Mouse (Mus musculus): Measurements from ENCODE around the gene Asb2. TPM values are rescaled to one million over a fixed set of nuclear protein-coding genes. Genes with fewer than 3 reads are reported as not detected.

Asb2 gene
- polyA plus RNA-seq, 1 experiment from 2014 or later: 254 TPM

DNA sequence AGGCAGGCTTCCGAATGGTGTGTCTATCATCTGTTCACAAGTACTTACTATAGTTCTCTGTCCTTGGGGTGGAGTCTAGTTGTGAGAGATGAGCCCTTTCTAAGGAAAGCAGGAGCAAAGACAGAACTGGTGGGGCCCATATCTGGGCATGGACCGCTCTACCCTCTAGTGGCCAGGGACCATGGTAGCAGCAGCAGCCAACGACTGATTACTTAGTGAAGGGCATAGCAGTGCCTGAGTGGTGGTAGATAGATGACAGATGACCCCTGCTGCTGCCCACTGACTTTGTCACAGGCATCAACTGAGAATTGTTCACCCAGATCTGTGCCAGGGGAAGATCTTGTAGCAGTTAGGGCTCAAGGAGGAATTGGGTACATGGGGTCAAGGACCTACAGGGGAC is 33.0 kb downstream of the Asb2 start:
- Histone ChIP-seq H3K4me3 (ENCODE audit: control insufficient read depth in 1 of 2, insufficient read depth in 1 of 2, low read depth in 1 of 2, low read length in 2 of 2) (no peak overlapping the region), H3K9me3 (ENCODE audit: control insufficient read depth, low read length) (no peaks in the 10 kb centered on the region), H3K9ac (ENCODE audit: low read length) (no peak overlapping the region), H3K36me3 (ENCODE audit: control insufficient read depth, insufficient read depth, low read length) (peaks cover 85% of the 10 kb centered on the region), H3K27me3 (ENCODE audit: control insufficient read depth, insufficient read depth, low read length) (0 out of 2 replicates have a peak, but pooled peaks cover 9% of the 10 kb centered on the region), H3K4me2 (ENCODE audit: low read length) (no peak overlapping the region), H3K4me1 (ENCODE audit: control insufficient read depth in 2 of 2, insufficient read depth in 2 of 2, low read length in 2 of 2) (peaks cover 5 to 18% of the 10 kb centered on the region in 2 experiments; a peak in 3 of 4 replicates), H3K27ac (replicated peaks in 1 of 2; ENCODE audit: control insufficient read depth in 1 of 2, insufficient read depth in 1 of 2, low read depth in 2 of 2, low read length in 2 of 2) (peak overlapping the region in 1 of 2 experiments; percentile 49; a peak in 2 of 4 replicates)
- 38% methylated on average over 3 of the region's 3 CpGs for WGBS
- no peak for ATAC-seq (ENCODE audit: insufficient number of reproducible peaks, insufficient read depth, low FRiP score, low read depth)

DNA sequence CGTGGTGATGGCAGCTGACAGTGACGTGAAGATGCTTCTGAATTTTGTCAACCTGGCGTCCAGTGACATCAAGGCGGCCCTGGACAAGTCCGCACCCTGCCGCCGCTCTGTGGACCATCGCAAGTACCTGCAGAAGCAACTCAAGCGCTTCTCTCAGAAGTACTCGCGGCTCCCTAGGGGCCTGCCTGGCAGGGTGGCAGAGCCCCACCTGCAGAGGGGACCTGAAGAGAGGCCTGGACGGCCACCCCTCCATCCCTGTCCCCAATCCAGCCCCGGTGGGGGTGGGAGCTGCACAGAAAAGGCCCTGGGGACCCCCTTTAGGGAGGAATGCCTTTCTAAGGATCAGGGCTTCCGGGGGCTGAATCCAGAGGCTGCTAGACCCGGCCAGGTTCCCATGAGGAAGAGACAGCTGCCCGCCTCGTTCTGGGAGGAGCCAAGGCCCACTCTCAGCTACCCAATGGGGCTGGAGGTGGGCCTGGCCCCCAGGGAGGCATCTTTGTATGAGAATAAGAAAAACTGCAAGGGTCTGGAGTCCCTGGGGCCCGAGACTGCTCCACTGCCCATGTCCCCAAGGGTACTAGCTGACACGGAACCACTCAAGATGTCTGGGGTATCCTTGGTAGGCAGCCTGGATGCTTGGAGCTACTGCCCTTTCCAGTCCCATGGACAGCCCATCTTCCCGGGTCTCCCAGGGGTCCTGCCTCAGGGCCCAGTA is 39.8 kb downstream of the Asb2 start:
- H3K27me3 ChIP-seq (ENCODE audit: control insufficient read depth, insufficient read depth, low read length): peaks cover 26% of the 10 kb centered on the region
- 38% methylated on average over 20 of the region's 20 CpGs for WGBS
- peaks cover 3 to 8% of the 10 kb centered on the region in 2 experiments; a peak in 3 of 4 replicates for H3K4me1 ChIP-seq (ENCODE audit: control insufficient read depth in 2 of 2, insufficient read depth in 2 of 2, low read length in 2 of 2)
- no peak for ATAC-seq (ENCODE audit: insufficient number of reproducible peaks, insufficient read depth, low FRiP score, low read depth)
- H3K4me3 ChIP-seq (ENCODE audit: control insufficient read depth in 1 of 2, insufficient read depth in 1 of 2, low read depth in 1 of 2, low read length in 2 of 2): no peak overlapping the region
- no peak overlapping the region for H3K9ac ChIP-seq (ENCODE audit: low read length)
- peaks cover 20% of the 10 kb centered on the region for H3K36me3 ChIP-seq (ENCODE audit: control insufficient read depth, insufficient read depth, low read length)
- H3K4me2 ChIP-seq (ENCODE audit: low read length): no peak overlapping the region
- no peaks in the 10 kb centered on the region for H3K9me3 ChIP-seq (ENCODE audit: control insufficient read depth, low read length)
- H3K27ac ChIP-seq (replicated peaks in 1 of 2; ENCODE audit: control insufficient read depth in 1 of 2, insufficient read depth in 1 of 2, low read depth in 2 of 2, low read length in 2 of 2): no peak overlapping the region

DNA sequence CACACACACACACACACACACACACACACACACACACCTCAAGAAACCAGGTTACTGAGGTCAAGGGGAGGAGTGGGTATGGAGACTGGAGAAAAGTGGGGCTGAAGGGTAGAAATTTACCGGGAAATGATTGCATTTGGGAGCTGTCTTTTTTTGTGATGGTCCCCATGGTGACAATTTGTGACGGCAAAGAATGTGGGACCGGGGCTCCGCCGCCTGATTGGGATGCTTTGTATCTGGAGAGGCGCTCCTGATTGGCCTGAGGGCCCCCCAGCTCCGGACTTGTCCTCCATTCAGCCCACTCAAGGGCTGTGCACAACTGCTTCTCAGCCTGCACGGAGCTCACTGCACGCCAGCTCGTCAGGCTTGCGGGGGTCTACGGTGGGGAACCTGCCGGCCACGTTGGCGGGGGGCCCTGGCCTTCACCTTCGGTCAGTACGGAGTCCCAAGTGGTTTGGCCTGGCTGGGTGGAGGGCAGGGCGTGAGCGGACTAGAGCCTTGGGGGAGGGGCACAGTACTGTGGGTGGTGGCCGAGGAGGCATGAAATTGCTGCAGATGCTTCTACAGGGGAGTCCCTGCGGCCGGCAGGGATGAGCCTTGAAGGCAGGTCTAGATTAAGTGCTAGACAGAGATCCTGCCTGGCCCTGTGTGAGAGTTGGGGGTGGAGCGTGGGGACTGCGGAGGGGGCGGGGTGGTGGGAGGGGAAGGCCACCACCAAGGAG is 41.0 kb downstream of the Asb2 start:
- 0 out of 2 replicates have a peak overlapping the region, but pooled peaks have one; percentile 26 for H3K9ac ChIP-seq (ENCODE audit: low read length)
- peak overlapping the region; percentile 48 for H3K4me2 ChIP-seq (ENCODE audit: low read length)
- WGBS: 8% methylated on average over 25 of the region's 25 CpGs
- peaks cover 4% of the 10 kb centered on the region for H3K9me3 ChIP-seq (ENCODE audit: control insufficient read depth, low read length)
- peaks cover 3 to 8% of the 10 kb centered on the region in 2 experiments; a peak in 3 of 4 replicates for H3K4me1 ChIP-seq (ENCODE audit: control insufficient read depth in 2 of 2, insufficient read depth in 2 of 2, low read length in 2 of 2)
- H3K36me3 ChIP-seq (ENCODE audit: control insufficient read depth, insufficient read depth, low read length): peaks cover 8% of the 10 kb centered on the region
- H3K4me3 ChIP-seq (ENCODE audit: control insufficient read depth in 1 of 2, insufficient read depth in 1 of 2, low read depth in 1 of 2, low read length in 2 of 2): peak overlapping the region; percentile 6 to 17; a peak in 1 of 4 replicates
- peaks cover 26% of the 10 kb centered on the region for H3K27me3 ChIP-seq (ENCODE audit: control insufficient read depth, insufficient read depth, low read length)
- no peak for ATAC-seq (ENCODE audit: insufficient number of reproducible peaks, insufficient read depth, low FRiP score, low read depth)
- no peak overlapping the region for H3K27ac ChIP-seq (replicated peaks in 1 of 2; ENCODE audit: control insufficient read depth in 1 of 2, insufficient read depth in 1 of 2, low read depth in 2 of 2, low read length in 2 of 2)

DNA sequence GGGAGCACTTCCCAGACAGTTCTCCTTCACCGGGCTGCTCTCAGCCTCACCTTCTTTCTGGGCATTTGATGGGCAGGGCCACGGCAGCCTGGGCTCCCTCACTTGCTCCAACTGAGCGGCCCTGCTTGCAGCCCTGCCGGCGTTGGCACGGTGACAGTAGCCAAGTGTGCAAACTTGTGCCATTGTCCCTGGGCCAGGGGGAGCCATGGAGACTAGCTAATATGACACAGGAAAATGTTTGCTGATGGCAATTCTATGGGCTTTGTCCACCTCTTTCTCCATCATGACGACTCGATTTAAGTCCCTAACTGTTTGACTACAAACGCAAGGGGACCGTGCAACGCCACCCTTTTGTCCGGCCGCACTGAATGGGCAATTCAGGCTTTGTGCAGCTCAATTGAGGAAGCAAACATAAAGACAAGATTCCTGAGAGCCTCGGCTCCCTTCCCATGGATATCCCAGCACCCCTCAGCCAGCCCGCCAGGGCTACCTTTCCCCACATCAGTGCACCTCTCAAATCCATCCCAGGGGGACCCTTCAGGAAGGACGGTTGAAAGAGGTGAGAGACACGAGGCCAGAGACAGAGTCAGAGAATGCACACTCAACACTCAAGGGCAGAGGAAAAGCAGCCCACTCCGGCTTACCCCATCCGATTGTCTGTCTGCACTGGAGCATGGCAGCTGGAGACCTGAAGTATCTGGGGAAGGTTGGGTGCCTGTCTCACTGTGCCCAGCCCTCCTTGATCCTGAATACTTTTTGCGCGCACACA is 41.7 kb downstream of the Asb2 start:
- Histone ChIP-seq H3K27ac (replicated peaks in 1 of 2; ENCODE audit: control insufficient read depth in 1 of 2, insufficient read depth in 1 of 2, low read depth in 2 of 2, low read length in 2 of 2) (no peak overlapping the region), H3K4me1 (ENCODE audit: control insufficient read depth in 2 of 2, insufficient read depth in 2 of 2, low read length in 2 of 2) (peaks cover 3 to 8% of the 10 kb centered on the region in 2 experiments; a peak in 3 of 4 replicates), H3K4me2 (ENCODE audit: low read length) (no peak overlapping the region), H3K27me3 (ENCODE audit: control insufficient read depth, insufficient read depth, low read length) (peaks cover 26% of the 10 kb centered on the region), H3K9ac (ENCODE audit: low read length) (no peak overlapping the region), H3K9me3 (ENCODE audit: control insufficient read depth, low read length) (peaks cover 4% of the 10 kb centered on the region), H3K36me3 (ENCODE audit: control insufficient read depth, insufficient read depth, low read length) (peaks cover under 1% of the 10 kb centered on the region; the same call in 1 of the 2 replicates), H3K4me3 (ENCODE audit: control insufficient read depth in 1 of 2, insufficient read depth in 1 of 2, low read depth in 1 of 2, low read length in 2 of 2) (no peak overlapping the region)
- 72% methylated on average over 21 of the region's 21 CpGs for WGBS
- no peak for ATAC-seq (ENCODE audit: insufficient number of reproducible peaks, insufficient read depth, low FRiP score, low read depth)

DNA sequence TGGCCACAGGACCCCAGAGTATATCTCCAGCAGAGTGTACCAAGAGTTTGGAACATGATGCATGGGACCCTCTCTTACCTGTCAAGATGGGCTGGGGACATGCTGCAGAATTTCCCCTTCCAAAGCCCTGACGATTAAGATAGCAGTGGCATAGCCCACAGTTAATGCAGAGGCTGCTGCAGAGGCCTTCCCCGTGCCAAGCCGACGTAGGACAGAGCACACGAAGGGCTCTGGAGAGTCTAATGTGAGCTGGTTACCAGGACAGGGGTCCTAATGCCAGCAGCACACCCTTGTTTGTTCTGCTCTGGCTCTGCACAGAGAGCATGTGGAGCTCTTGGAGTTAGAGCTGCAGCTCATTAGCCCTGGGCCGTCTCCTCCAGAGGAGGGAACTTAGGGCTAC is 42.5 kb downstream of the Asb2 start:
- ATAC-seq (ENCODE audit: insufficient number of reproducible peaks, insufficient read depth, low FRiP score, low read depth): no peak
- peaks cover 26% of the 10 kb centered on the region for H3K27me3 ChIP-seq (ENCODE audit: control insufficient read depth, insufficient read depth, low read length)
- WGBS: 82% methylated on average over 6 of the region's 6 CpGs

DNA sequence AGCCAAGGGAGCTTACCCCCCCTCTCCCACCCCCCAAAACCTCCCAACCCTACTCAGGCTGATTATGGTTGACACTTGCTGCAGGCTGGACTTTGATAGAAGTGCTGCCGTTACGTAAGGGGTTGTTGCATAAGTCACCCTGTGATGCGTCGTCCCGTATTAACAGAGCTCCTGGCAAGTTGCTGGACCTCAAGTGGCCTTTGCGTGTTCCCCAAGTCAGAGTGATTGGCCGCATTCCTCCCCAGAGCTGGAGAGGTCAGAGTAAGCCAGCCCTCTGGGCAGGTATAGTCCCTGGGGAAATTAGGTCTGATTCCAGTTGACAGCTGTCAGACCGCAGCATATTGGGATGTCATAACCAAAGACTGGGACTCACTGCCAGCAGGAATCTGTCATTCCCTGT is 43.9 kb downstream of the Asb2 start:
- Histone ChIP-seq H3K4me1 (ENCODE audit: control insufficient read depth in 2 of 2, insufficient read depth in 2 of 2, low read length in 2 of 2) (peaks cover 3 to 8% of the 10 kb centered on the region in 2 experiments; a peak in 3 of 4 replicates), H3K4me2 (ENCODE audit: low read length) (no peak overlapping the region), H3K9me3 (ENCODE audit: control insufficient read depth, low read length) (peaks cover 4% of the 10 kb centered on the region), H3K4me3 (ENCODE audit: control insufficient read depth in 1 of 2, insufficient read depth in 1 of 2, low read depth in 1 of 2, low read length in 2 of 2) (no peak overlapping the region), H3K9ac (ENCODE audit: low read length) (no peak overlapping the region), H3K27me3 (ENCODE audit: control insufficient read depth, insufficient read depth, low read length) (peaks cover 26% of the 10 kb centered on the region), H3K36me3 (ENCODE audit: control insufficient read depth, insufficient read depth, low read length) (no peaks in the 10 kb centered on the region), H3K27ac (replicated peaks in 1 of 2; ENCODE audit: control insufficient read depth in 1 of 2, insufficient read depth in 1 of 2, low read depth in 2 of 2, low read length in 2 of 2) (no peak overlapping the region)
- 61% methylated on average over 8 of the region's 8 CpGs for WGBS
- no peak for ATAC-seq (ENCODE audit: insufficient number of reproducible peaks, insufficient read depth, low FRiP score, low read depth)

More for the DNA sequence above, 42.5 kb downstream of the Asb2 start:
- Histone ChIP-seq H3K9ac (ENCODE audit: low read length) (no peak overlapping the region), H3K9me3 (ENCODE audit: control insufficient read depth, low read length) (peaks cover 4% of the 10 kb centered on the region), H3K27ac (replicated peaks in 1 of 2; ENCODE audit: control insufficient read depth in 1 of 2, insufficient read depth in 1 of 2, low read depth in 2 of 2, low read length in 2 of 2) (no peak overlapping the region), H3K36me3 (ENCODE audit: control insufficient read depth, insufficient read depth, low read length) (no peaks in the 10 kb centered on the region), H3K4me2 (ENCODE audit: low read length) (no peak overlapping the region), H3K4me3 (ENCODE audit: control insufficient read depth in 1 of 2, insufficient read depth in 1 of 2, low read depth in 1 of 2, low read length in 2 of 2) (no peak overlapping the region), H3K4me1 (ENCODE audit: control insufficient read depth in 2 of 2, insufficient read depth in 2 of 2, low read length in 2 of 2) (peaks cover 3 to 8% of the 10 kb centered on the region in 2 experiments; a peak in 3 of 4 replicates)

DNA sequence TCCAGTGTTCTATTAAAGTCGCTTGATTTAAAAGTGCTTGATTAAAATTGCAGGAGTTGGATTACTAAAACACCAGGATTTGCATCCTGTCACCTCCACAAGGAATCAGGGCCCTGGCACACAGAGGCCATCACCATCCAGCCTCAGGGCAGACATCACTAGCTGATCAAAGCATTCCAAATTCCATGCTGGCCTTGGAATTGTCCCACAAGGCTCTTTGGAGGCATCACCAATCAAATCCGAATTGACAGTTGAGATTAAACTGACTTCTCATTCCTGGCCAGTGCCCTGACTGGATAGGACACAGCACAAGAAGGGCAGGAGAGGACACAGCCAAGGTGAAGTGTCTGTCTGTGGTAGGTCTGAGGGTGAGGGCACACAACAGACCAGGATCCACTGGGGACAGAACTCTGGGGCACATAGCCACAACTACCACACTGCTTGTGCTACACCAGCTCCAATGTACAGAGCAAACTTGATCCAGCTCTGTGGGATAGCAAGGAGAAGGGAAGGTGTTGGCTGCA is 45.0 kb downstream of the Asb2 start, which contains the start of gene Fam181a:
Gene Fam181a (plus strand): TSS at position 232 of the 524 bp plus-strand sequence.
- H3K4me2 ChIP-seq (ENCODE audit: low read length): no peak within 1 kb of the TSS
- peaks cover 14% of the 10 kb centered on the region for H3K27me3 ChIP-seq (ENCODE audit: control insufficient read depth, insufficient read depth, low read length)
- H3K27ac ChIP-seq (replicated peaks in 1 of 2; ENCODE audit: control insufficient read depth in 1 of 2, insufficient read depth in 1 of 2, low read depth in 2 of 2, low read length in 2 of 2): no peak within 1 kb of the TSS
- no peaks in the 10 kb centered on the region for H3K36me3 ChIP-seq (ENCODE audit: control insufficient read depth, insufficient read depth, low read length)
- 55% methylated on average over 2 of the region's 2 CpGs for WGBS
- H3K9me3 ChIP-seq (ENCODE audit: control insufficient read depth, low read length): peaks cover 4% of the 10 kb centered on the region
- no peak for ATAC-seq (ENCODE audit: insufficient number of reproducible peaks, insufficient read depth, low FRiP score, low read depth)
- no peak within 1 kb of the TSS for H3K9ac ChIP-seq (ENCODE audit: low read length)
- H3K4me3 ChIP-seq (ENCODE audit: control insufficient read depth in 1 of 2, insufficient read depth in 1 of 2, low read depth in 1 of 2, low read length in 2 of 2): no peak within 1 kb of the TSS
- peaks cover 3 to 8% of the 10 kb centered on the region in 2 experiments; a peak in 3 of 4 replicates for H3K4me1 ChIP-seq (ENCODE audit: control insufficient read depth in 2 of 2, insufficient read depth in 2 of 2, low read length in 2 of 2)

Data from heart, embryonic 14.5 days (tissue).